Mouse (Mus musculus) bone marrow macrophage, adult 2 months (primary cell): ENCODE data around the gene Ntm.

Experiments
- CTCF ChIP-seq: IDR thresholded peaks from 2 replicates; pipeline ENCODE4 v1.5.1; 2012; ENCODE audit warnings: low read depth, mild to moderate bottlenecking, low read length, moderate library complexity
- POLR2A ChIP-seq: IDR thresholded peaks from 2 replicates; pipeline ENCODE4 v1.6.1; 2012; ENCODE audit warnings: mild to moderate bottlenecking, low read depth, low read length, borderline replicate concordance

GRCm38 (mm10) chr9:29791199-29791915 is 171.6 kb downstream of the Ntm start:
- TF ChIP-seq CTCF (no peak), POLR2A (no peak)
